ENCODE assay signal across 8 mouse cellular contexts in the genomic region with DNA sequence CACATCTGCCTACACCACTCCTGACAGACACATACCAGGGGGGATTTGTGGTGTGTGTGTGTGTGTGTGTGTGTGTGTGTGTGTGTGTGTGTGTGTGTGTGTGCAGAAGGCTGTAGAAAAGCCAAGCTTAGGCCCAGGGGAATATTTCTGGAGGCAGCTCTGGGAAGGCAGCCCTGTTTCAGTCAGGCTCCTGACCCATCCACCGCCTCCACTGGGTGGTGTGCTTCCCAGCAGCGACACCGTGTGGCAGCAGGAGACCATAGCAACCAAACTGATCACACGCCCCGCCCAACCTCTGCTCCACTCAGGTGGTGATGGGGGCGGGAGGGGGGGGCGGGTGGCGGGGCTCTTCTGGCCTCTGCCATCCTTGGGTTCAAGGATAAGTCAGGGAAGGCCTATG. TPM values are rescaled to one million over a fixed set of nuclear protein-coding genes. Genes with fewer than 3 reads are reported as not detected.
A peak's percentile ranks its signal among the peaks of the same experiment; 100 is the strongest.
DNase-seq lines count a peak whose midpoint lies in the region; ATAC-seq lines count a peak whose summit lies in the region.

No protein-coding gene starts in this region.

- H3K4me2 ChIP-seq in midbrain, embryonic 13.5 days (replicated peaks), result no peak overlapping the region

- peaks cover 8% of the 10 kb centered on the region for H3K4me1 ChIP-seq in midbrain, embryonic 13.5 days (replicated peaks)

- no peak overlapping the region for H3K4me3 ChIP-seq in midbrain, embryonic 13.5 days (replicated peaks)

- DNase-seq in ovary, postnatal 36 days (ENCODE audit: low spot score), result peak; percentile 80
- DNase-seq in ovary, adult 18-20 months (ENCODE audit: low spot score), result no peak
- DNase-seq in cerebellum, postnatal 10 days, result peak; percentile 95
- DNase-seq in frontal cortex, postnatal 36 days (ENCODE audit: low spot score in 2 of 2), result peak; percentile 79 to 84
- peak; percentile 86 for DNase-seq in induced T-regulatory cell, adult 2 months (ENCODE audit: low read depth)
- peak; percentile 86 to 87 for DNase-seq in left cerebral cortex, postnatal 14 days (ENCODE audit: low spot score in 2 of 2)
- DNase-seq in spleen, adult 18-20 months, result peak; percentile 43 to 75

- 0% methylated on average over 8 of the region's 8 CpGs for WGBS in midbrain, embryonic 13.5 days

- H3K9me3 ChIP-seq in midbrain, embryonic 13.5 days, result no peaks in the 10 kb centered on the region

- peaks cover 23% of the 10 kb centered on the region for H3K36me3 ChIP-seq in midbrain, embryonic 13.5 days

- 0 out of 2 replicates have a peak overlapping the region, but pooled peaks have one; percentile 20 for H3K27ac ChIP-seq in midbrain, embryonic 13.5 days

- no peak overlapping the region for H3K9ac ChIP-seq in midbrain, embryonic 13.5 days (replicated peaks)

- peak; percentile 58 for ATAC-seq in midbrain, embryonic 13.5 days

- peaks cover 11% of the 10 kb centered on the region for H3K27me3 ChIP-seq in midbrain, embryonic 13.5 days

- intact Hi-C loops in left cerebral cortex, postnatal 14 days (cut with DNase I), result loop anchor here (2.0 to 10.0 kb wide), 2 partner anchors 111 to 375 kb away; partner anchors contain the start of gene Atxn10

RNA-seq across cellular contexts. Expression of gene Ppara, which starts 24.6 kb away (rescaled TPM):
- total RNA-seq in left cerebral cortex, postnatal 14 days (2021), result 1 to 10 TPM; 3.7 to 4.6 TPM
- 0.54 and 0.96 TPM in 2 replicates for polyA plus RNA-seq in midbrain, embryonic 13.5 days (2015; fragmentation: Nextera tagmentation; extraction: Ambion mirVana)
